Mouse (Mus musculus) embryonic facial prominence, embryonic 11.5 days (tissue): ENCODE measurements around the gene Clk4. TPM values are rescaled to one million over a fixed set of nuclear protein-coding genes. Genes with fewer than 3 reads are reported as not detected.

Source experiments
- ATAC-seq: fragments of 200-750 bp; cut with Nextera tagmentation; replicated peaks from 2 replicates; pipeline ENCODE4 v1.8.0; 2017; ENCODE audit warnings: low read depth; ENCODE audit not compliant: insufficient number of reproducible peaks, low FRiP score, low TSS enrichment
- DNase-seq: peaks from one replicate; pipeline ENCODE4 v3.0.0-alpha.2; 2015; ENCODE audit warnings: low spot score
- H3K27ac ChIP-seq: fragments of 300-500 bp; sonication (generic); replicated peaks from 2 replicates; pipeline ENCODE4 v1.5.1; 2014; ENCODE audit warnings: mild to moderate bottlenecking, low read depth, low read length, control low read depth
- H3K27me3 ChIP-seq: fragments of 300-500 bp; sonication (generic); 2 replicates; pipeline ENCODE4 v1.6.1; 2014; ENCODE audit warnings: mild to moderate bottlenecking, low read length, moderate library complexity, mixed read lengths; ENCODE audit not compliant: control insufficient read depth, insufficient read depth
- H3K36me3 ChIP-seq: fragments of 300-500 bp; sonication (generic); replicated peaks from 2 replicates; pipeline ENCODE4 v1.6.1; 2014; ENCODE audit warnings: low read depth, mild to moderate bottlenecking, low read length, moderate library complexity, mixed read lengths; ENCODE audit not compliant: control insufficient read depth, insufficient read depth
- H3K4me1 ChIP-seq: fragments of 300-500 bp; sonication (generic); 2 replicates; pipeline ENCODE4 v1.6.1; 2014; ENCODE audit warnings: low read length, mixed read lengths; ENCODE audit not compliant: control insufficient read depth, insufficient read depth
- H3K4me2 ChIP-seq: fragments of 300-500 bp; sonication (generic); 2 replicates; pipeline ENCODE4 v1.6.1; 2014; ENCODE audit warnings: low read depth, mild to moderate bottlenecking, control low read depth, low read length, moderate library complexity
- H3K4me3 ChIP-seq: fragments of 300-500 bp; sonication (generic); 2 replicates; pipeline ENCODE4 v1.5.1; 2014; ENCODE audit warnings: low read depth, low read length, control low read depth
- H3K9ac ChIP-seq: fragments of 300-500 bp; sonication (generic); replicated peaks from 2 replicates; pipeline ENCODE4 v1.6.1; 2014; ENCODE audit warnings: mild to moderate bottlenecking, control low read depth, low read length
- H3K9me3 ChIP-seq: fragments of 300-500 bp; sonication (generic); replicated peaks from 2 replicates; pipeline ENCODE4 v1.6.1; 2016; ENCODE audit warnings: mild to moderate bottlenecking, low read length, inconsistent platforms, mixed read lengths; ENCODE audit not compliant: control insufficient read depth
- WGBS: fragments of 180-500 bp; shearing (Covaris S2); extraction: QIAGEN DNeasy Blood & Tissue Kit; methylation state at CpG from one replicate; pipeline ENCODE4 v1.1.7; 2014; 5-methylcytosine and 5-hydroxymethylcytosine counted together
- polyA plus RNA-seq: library from polyadenylated mRNA; unstranded; fragments of >200 nt; fragmentation: Nextera tagmentation; extraction: Ambion mirVana; gene quantifications from 2 replicates; pipeline ENCODE4 v1.2.1, GENCODE M21; 2014

Gene Clk4
- polyA plus RNA-seq, 1 experiment from 2014 or later = 153 TPM

- peak within 1 kb of the TSS; percentile 84 for H3K27ac ChIP-seq
- H3K4me1 ChIP-seq = no peaks in the 10 kb centered on the region; the same call in 1 of the 2 replicates
- WGBS = 9% methylated on average over 57 of the region's 57 CpGs
- peak within 1 kb of the TSS; percentile 75 for H3K4me2 ChIP-seq
- H3K36me3 ChIP-seq = no peaks in the 10 kb centered on the region; the same call in 1 of the 2 replicates
- no peaks in the 10 kb centered on the region for H3K9me3 ChIP-seq
- DNase-seq (peak; percentile 99), ATAC-seq (peak; percentile 97)
- peak within 1 kb of the TSS; percentile 98 for H3K9ac ChIP-seq
- no peaks in the 10 kb centered on the region for H3K27me3 ChIP-seq
- peak within 1 kb of the TSS; percentile 95 for H3K4me3 ChIP-seq
These were observed 1.1 kb downstream of the Clk4 start, which contains the start of gene BC049762 for GRCm38 (mm10) chr11:51262342-51263285. BC049762 (minus strand) TSS chr11:51263046.

- H3K9ac ChIP-seq = peak overlapping the region; percentile 98
- peak overlapping the region; percentile 95 for H3K4me3 ChIP-seq
- no peaks in the 10 kb centered on the region for H3K27me3 ChIP-seq
- DNase-seq (peak; percentile 24), ATAC-seq (peak; percentile 61)
- H3K27ac ChIP-seq = peak overlapping the region; percentile 84
- no peaks in the 10 kb centered on the region; the same call in 1 of the 2 replicates for H3K36me3 ChIP-seq
- under 1% methylated on average over 50 of the region's 50 CpGs for WGBS
- H3K9me3 ChIP-seq = no peaks in the 10 kb centered on the region
- no peaks in the 10 kb centered on the region; the same call in 1 of the 2 replicates for H3K4me1 ChIP-seq
- H3K4me2 ChIP-seq = peak overlapping the region; percentile 75
These were observed 1.8 kb downstream of the Clk4 start for GRCm38 (mm10) chr11:51263286-51263831.

GRCm38 (mm10) chr11:51264352-51264751, 2.8 kb downstream of the Clk4 start:
- Histone ChIP-seq H3K4me1 (no peaks in the 10 kb centered on the region; the same call in 1 of the 2 replicates), H3K9me3 (no peaks in the 10 kb centered on the region), H3K27me3 (no peaks in the 10 kb centered on the region), H3K4me2 (peak overlapping the region; percentile 75), H3K4me3 (peak overlapping the region; percentile 95), H3K36me3 (no peaks in the 10 kb centered on the region; the same call in 1 of the 2 replicates), H3K27ac (no peak overlapping the region), H3K9ac (no peak overlapping the region)
- 29% methylated on average over 6 of the region's 6 CpGs for WGBS
- DNase-seq = peak; percentile 21
- no peak for ATAC-seq

GRCm38 (mm10) chr11:51265326-51265725, 3.8 kb downstream of the Clk4 start:
- ATAC-seq = no peak

GRCm38 (mm10) chr11:51274418-51274817, 12.9 kb downstream of the Clk4 start:
- H3K36me3 ChIP-seq = peaks cover 6% of the 10 kb centered on the region
- H3K4me3 ChIP-seq = no peak overlapping the region
- no peak overlapping the region for H3K27ac ChIP-seq
- ATAC-seq (no peak), DNase-seq (no peak)
- no peaks in the 10 kb centered on the region for H3K27me3 ChIP-seq
- H3K4me1 ChIP-seq = no peaks in the 10 kb centered on the region
- no peak overlapping the region for H3K9ac ChIP-seq
- no peak overlapping the region for H3K4me2 ChIP-seq
- H3K9me3 ChIP-seq = no peaks in the 10 kb centered on the region
- WGBS = 83% methylated on average over 1 of the region's 1 CpGs

More at GRCm38 (mm10) chr11:51265326-51265725, 3.8 kb downstream of the Clk4 start:
- Histone ChIP-seq H3K9me3 (no peaks in the 10 kb centered on the region), H3K4me3 (no peak overlapping the region), H3K4me1 (no peaks in the 10 kb centered on the region; the same call in 1 of the 2 replicates), H3K4me2 (no peak overlapping the region), H3K27ac (no peak overlapping the region), H3K36me3 (no peaks in the 10 kb centered on the region; the same call in none of the 2 replicates), H3K27me3 (no peaks in the 10 kb centered on the region), H3K9ac (no peak overlapping the region)
- peak; percentile 69 for DNase-seq
- 52% methylated on average over 3 of the region's 3 CpGs for WGBS

GRCm38 (mm10) chr11:51289564-51290041, 28.1 kb downstream of the Clk4 start, which contains the start of gene Col23a1:
Col23a1 (plus strand) TSS chr11:51289920.
- Histone ChIP-seq H3K4me2 (peak within 1 kb of the TSS; percentile 87), H3K27me3 (no peaks in the 10 kb centered on the region), H3K9me3 (no peaks in the 10 kb centered on the region), H3K9ac (peak within 1 kb of the TSS; percentile 67), H3K27ac (peak within 1 kb of the TSS; percentile 67), H3K4me1 (no peaks in the 10 kb centered on the region), H3K36me3 (no peaks in the 10 kb centered on the region), H3K4me3 (peak within 1 kb of the TSS; percentile 68)
- under 1% methylated on average over 37 of the region's 38 CpGs for WGBS
- DNase-seq = peak; percentile 91
- ATAC-seq = peak; percentile 88

- H3K27ac ChIP-seq = peak overlapping the region; percentile 67; the same call in 1 of the 2 replicates
- peak overlapping the region; percentile 87 for H3K4me2 ChIP-seq
- H3K9ac ChIP-seq = peak overlapping the region; percentile 67
- H3K4me1 ChIP-seq = no peaks in the 10 kb centered on the region
- peak overlapping the region; percentile 68 for H3K4me3 ChIP-seq
- 1% methylated on average over 66 of the region's 74 CpGs for WGBS
- peak; percentile 80 for ATAC-seq
- no peaks in the 10 kb centered on the region for H3K36me3 ChIP-seq
- no peaks in the 10 kb centered on the region for H3K9me3 ChIP-seq
- DNase-seq = peak; percentile 78
- H3K27me3 ChIP-seq = no peaks in the 10 kb centered on the region
These were observed 28.8 kb downstream of the Clk4 start for GRCm38 (mm10) chr11:51290066-51290955.
